Mouse (Mus musculus) left cerebral cortex, postnatal 10 days (tissue): ENCODE measurements around the gene 1700037C18Rik. TPM values are rescaled to one million over a fixed set of nuclear protein-coding genes. Genes with fewer than 3 reads are reported as not detected.
"Not testable (repeated sequence)": the region's sequence is repeated elsewhere in the genome, so short reads cannot be mapped to it uniquely, and the experiment has no call there.

ENCODE experiments used
- DNase-seq, 2 experiments: peaks; one replicate each; pipeline ENCODE4 v3.0.0; 2021 to 2022; ENCODE audit warnings: low spot score in 2 of 2, mixed read lengths in 1 of 2; ENCODE audit errors: extremely low spot score in 1 of 2
- intact Hi-C: fragments of 180-260 bp; cut with DNase I; formaldehyde crosslinking; loops from one replicate; pipeline ENCODE4 v1.15.1; 2025
- microRNA-seq: library from miRNA; unstranded; fragments of <30 nt; microRNA quantifications from one replicate; pipeline ENCODE4 v1.2.0, GENCODE M21; 2022
- total RNA-seq, 2 experiments: library from RNA; stranded (reverse); gene quantifications; 2 replicates each; pipeline ENCODE4 v1.2.3; 2021

1700037C18Rik gene
- total RNA-seq, 2 experiments from 2014 or later: 5.7 to 8.0 TPM

DNA sequence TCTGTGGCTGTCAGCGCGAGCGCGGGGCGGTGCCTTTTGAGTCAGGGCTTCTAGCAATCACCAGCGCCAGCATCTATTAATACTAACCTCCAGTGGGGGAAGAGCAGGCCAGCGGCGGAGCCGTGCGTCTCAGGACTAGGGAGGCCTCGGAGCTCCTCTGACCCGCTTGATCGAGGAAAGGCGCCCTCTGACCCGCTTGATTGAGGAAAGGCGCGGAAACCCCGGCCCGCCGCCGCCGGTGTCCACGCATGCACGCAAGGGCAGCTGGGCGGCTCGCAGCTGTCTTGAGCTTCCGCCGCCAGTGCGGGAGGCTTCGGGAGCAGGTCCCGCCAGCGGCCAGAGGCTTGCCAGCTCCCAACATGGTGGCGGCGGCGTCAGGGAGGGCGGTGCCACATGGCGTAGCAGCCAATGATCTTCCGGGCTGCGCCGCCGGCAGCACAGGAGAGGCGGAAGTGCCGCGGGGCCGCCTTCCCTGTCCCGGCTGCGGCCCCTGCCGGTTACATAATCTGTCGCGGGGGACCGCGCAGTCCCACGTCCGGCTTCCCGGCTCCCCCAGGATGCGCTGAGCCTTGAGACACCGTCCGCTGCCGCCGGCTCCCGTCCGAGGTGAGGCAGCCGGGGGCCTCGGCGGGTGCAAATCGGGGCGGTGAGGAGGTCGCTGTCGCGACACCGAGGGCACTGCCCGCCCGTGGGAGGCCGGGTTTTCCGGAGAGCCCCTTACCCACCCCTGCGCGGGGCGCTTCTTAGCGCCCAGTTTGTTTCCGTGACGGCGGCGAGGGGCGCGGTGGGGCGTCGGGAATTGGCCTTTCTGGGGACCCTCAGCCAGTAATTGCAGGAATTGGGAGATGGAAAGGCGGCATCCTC is 24.1 kb downstream of the 1700037C18Rik start, which contains the start of the genes Zfp597 and Gm20695:
Gene Zfp597, minus strand, starts transcription at position 361 of the 864 bp plus-strand sequence.
Gene Gm20695, plus strand, starts transcription at position 448 of the 864 bp plus-strand sequence.
- peak; percentile 90 to 97 for DNase-seq
- intact Hi-C loops: no loop called here

DNA sequence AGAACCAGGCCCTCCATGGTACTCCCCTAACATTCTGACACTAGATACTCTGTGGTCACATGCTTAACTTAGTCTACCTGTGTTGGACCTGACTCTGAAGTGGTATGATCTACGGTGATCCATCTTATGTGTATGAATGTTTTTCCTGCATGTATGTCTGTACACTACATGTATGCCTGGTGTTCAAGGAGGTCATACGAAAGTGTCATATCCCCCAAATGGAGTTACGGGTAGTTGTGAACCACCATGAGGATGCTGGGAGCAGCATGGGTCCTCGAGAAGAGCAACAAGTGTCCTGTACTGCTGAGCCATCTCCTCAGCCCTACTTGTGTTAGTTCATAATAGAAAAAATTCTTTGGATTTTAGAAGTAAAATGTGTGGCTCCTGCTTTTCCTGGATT is 32.1 kb downstream of the 1700037C18Rik start:
- DNase-seq: no peak
- intact Hi-C loops: no loop called here

- intact Hi-C loops: no loop called here
- peak; percentile 90 to 96 for DNase-seq
Measured at GRCm38 (mm10) chr16:3872216-3873047, 36.1 kb downstream of the 1700037C18Rik start, which contains the start of gene Naa60. Gene Naa60 (plus strand): TSS chr16:3872375.

DNA sequence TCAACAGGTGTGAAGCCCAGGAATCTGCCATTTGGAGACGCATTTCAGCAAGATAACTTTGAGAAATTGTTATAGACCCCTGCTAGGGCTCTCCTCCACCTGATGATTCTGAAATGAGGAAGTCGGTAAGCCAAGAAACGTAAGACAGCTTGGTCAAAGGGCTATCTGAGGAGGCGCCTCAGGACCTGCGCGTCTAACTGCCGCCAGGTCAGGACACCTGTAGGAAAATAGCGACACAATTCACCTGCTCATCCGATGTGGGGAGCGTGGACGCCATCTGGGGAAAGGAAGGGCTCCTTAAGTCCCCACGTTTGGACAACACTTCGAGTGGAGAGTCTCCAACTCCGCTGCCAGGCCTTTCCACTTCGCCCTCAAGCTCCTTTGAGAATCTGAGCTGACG is 36.7 kb downstream of the 1700037C18Rik start:
- intact Hi-C loops: no loop called here

DNA sequence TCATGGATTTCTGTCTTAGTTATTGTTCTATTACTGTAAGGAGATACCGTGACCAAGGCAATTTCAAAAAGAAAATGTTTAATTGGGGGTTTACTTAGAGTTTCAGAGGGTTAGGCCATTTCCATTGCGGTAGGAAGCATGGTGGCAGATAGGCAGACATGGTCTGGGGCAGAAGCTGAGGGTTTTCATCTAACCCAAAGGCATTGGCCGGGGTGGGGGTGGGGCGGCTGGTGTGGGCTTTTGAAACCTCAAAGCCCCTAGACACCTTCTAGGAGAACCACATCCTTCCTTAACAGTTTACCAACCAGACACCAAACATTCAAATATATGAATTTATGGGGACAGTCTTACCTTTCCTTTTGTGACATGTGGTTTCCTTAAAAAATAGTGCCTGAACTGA is 49.2 kb downstream of the 1700037C18Rik start:
- intact Hi-C loops: no loop called here
- DNase-seq: no peak

More for the DNA sequence above, 36.7 kb downstream of the 1700037C18Rik start:
- DNase-seq: no peak

DNA sequence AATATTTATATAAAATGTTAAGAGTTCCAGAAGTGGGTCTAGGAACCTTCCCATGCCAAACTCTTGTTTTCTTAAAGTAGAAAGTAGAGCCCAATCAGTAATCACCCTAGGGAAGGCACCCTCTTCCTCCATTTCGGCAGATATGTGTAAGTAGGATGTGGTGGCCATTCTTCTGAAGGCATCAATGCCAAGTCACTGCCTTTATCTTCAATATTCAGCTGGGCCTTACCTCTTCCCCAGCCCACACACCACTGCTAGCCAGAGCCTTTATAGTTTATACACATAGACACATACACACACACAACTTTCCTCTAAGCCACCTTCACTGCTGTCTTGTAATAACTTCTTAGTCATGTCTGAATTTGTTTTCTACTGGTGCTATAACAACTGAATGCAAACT is 52.7 kb downstream of the 1700037C18Rik start:
- intact Hi-C loops: no loop called here
- no peak for DNase-seq

- intact Hi-C loops: no loop called here
- no peak for DNase-seq
Measured at GRCm38 (mm10) chr16:3854437-3855182, 53.9 kb downstream of the 1700037C18Rik start.

DNA sequence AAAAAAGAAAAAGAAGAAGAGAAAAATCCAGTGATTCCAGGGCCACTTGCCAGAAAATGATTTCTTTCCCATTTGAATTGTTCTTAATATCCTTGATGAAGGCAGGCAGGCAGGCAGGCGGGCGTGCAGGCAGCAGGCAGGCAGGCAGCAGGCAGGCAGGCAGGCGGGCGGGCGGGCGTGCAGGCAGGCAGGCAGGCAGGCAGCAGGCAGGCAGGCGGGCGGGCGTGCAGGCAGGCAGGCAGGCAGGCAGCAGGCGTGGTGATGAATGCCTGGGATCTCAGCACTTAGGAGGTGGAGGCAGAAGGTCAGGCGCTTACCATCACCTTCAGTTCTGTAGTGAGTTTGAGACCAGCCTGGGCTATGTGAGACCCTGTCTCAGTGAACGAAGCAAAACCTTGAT is 55.9 kb downstream of the 1700037C18Rik start:
- intact Hi-C loops: no loop called here
- DNase-seq: no peak

DNA sequence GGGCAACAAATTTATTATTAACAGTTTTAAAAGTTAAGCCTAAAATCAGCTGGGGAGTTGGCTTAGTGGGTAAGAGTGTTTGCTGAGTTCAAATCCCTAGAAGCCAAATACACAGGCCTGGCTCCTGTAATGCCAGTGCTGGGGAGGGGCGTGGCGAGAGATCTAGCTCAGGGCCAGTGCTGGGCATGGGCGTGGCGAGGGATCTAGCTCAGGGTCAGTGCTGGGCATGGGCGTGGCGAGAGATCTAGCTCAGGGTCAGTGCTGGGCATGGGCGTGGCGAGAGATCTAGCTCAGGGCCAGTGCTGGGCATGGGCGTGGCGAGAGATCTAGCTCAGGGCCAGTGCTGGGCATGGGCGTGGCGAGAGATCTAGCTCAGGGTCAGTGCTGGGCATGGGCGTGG is 57.2 kb downstream of the 1700037C18Rik start:
- DNase-seq, intact Hi-C loops: not testable (repeated sequence)

DNA sequence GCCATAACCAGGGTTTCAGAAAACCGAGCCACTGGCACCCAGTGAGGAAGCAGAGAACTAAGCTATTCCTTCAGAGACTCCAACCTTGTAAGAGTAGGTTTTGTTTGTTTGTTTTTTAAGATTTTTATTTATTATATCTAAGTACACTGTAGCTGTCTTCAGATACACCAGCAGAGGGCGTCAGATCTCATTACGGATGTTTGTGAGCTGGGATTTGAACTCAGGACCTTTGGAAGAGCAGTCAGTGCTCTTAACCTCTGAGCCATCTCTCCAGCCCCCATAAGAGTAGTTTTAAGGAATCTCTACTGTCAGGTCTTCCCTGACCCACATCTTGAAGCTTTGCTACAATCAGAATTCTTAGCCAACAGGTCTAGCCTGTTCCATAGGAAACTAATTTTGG is 60.1 kb downstream of the 1700037C18Rik start:
- no peak for DNase-seq
- intact Hi-C loops: no loop called here

- intact Hi-C loops: no loop called here
- no peak for DNase-seq
Measured at GRCm38 (mm10) chr16:3847871-3848270, 60.6 kb downstream of the 1700037C18Rik start.

DNA sequence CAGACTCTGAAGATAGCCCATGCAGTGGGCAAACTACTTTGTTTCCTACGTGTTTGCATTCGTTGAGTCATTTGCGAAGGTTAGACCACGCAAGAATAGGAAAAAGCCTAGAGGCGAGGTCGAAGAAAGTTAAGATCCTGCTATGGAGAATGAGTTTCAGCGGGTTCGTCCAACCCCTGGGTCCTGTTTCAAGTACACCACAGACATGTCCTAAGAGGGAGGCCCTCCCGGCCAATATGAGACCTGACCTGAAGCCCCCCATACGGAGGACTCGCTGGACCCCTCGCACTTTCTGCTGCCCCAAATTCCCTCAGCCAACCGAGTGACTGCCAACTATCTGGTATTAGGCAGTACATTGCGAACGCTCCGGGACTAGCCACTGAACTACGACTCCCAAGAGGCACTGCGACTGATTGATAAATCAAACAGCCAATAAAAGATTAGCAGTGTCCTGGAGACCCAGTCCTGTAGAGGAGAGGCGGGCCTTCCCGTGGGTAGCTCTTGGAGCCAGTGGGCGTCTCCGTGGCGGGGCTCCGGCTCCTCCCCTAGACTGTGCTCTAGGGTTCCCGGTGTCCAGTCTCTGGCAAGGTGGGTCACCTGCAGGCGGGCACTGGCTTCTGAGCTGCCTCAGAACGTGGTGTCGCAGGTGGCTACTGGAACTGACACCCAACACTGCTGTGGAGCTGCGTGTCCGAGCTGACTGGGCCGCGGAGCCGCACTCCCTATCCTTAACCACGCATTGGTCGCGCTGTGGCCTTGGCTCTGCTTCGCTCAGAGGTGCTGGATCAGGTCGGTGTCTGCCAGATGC is 61.6 kb downstream of the 1700037C18Rik start, which contains the start of gene Zfp174:
Gene Zfp174, plus strand, starts transcription at position 558 of the 808 bp plus-strand sequence.
- intact Hi-C loops: no loop called here
- DNase-seq: peak; percentile 95 to 97

Small RNA genes within 50 kb of the gene (microRNA-seq; reads per million reads assigned to microRNA genes)
- not detected for gene Gm23493

Other genes starting within 250 kb of the 1700037C18Rik start
- not detected for gene Mefv, start 190.6 kb downstream of the 1700037C18Rik start, total RNA-seq
- gene Zfp263, start 164.6 kb downstream of the 1700037C18Rik start, total RNA-seq: 10 to 100 TPM; 18.6 to 19.1 TPM
- not detected for gene Olfr15, start 77.8 kb downstream of the 1700037C18Rik start, total RNA-seq
- 1 to 10 TPM; 4.7 TPM for gene Zfp174, start 61.4 kb downstream of the 1700037C18Rik start, total RNA-seq
- gene Naa60, start 36.3 kb downstream of the 1700037C18Rik start, total RNA-seq: 100 to 1,000 TPM; 128 to 141 TPM
- gene Zfp597, start 24.1 kb downstream of the 1700037C18Rik start, total RNA-seq: 10 to 100 TPM; 31.7 to 32.6 TPM
- gene Gm20695, start 24.0 kb downstream of the 1700037C18Rik start, total RNA-seq: under 1 TPM in 1 of 2 experiments, not detected in 1; 0.60 TPM
- 10 to 100 TPM; 35.1 to 35.9 TPM for gene Cluap1, start 112 bp upstream of the 1700037C18Rik start, total RNA-seq
- gene Nlrc3, start 67.9 kb upstream of the 1700037C18Rik start, total RNA-seq: 1 to 10 TPM; 1.7 to 1.9 TPM
- gene Slx4, start 95.1 kb upstream of the 1700037C18Rik start, total RNA-seq: 10 to 100 TPM; 60.9 to 61.7 TPM
- gene Dnase1, start 128.3 kb upstream of the 1700037C18Rik start, total RNA-seq: not detected
- gene Trap1, start 169.1 kb upstream of the 1700037C18Rik start, total RNA-seq: 10 to 100 TPM; 66.8 to 68.2 TPM